Mouse (Mus musculus) heart, adult 2 months (tissue): ENCODE results near the gene Tmem262.

Experiments used
- CTCF ChIP-seq: fragments of 200-600 bp; IDR thresholded peaks from 2 replicates; pipeline ENCODE4 v1.8.1; 2022; ENCODE audit warnings: antibody characterized with exemption, mild to moderate bottlenecking, moderate library complexity
- EP300 ChIP-seq: fragments of 200-500 bp; IDR thresholded peaks from 2 replicates; pipeline ENCODE4 v1.6.1; 2011; ENCODE audit warnings: low read depth, low read length, control low read depth; ENCODE audit not compliant: insufficient read depth
- POLR2A ChIP-seq: fragments of 200-500 bp; IDR thresholded peaks from 2 replicates; pipeline ENCODE4 v1.6.1; 2011; ENCODE audit warnings: mild to moderate bottlenecking, low read depth, low read length, control low read depth; ENCODE audit not compliant: insufficient read depth

DNA sequence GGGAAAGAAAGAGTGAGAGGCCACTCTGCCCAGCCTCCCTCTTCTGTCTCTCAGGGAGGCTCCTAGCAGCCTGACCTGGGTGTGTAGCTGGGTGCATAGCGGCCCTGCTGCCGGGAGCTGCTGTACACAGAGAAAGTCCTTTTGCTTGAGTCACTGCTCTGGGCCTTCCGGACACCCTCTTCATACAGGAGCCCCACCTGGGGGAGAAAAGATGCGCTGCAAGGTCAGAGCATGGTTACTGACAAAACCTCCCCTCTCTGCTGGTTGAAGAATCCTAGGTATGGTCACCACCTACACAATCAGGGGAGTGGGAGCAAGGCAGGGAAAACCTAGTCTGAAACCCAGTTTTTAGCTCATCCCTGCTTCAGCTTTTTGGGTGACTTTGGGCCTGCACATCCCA lies 10.9 kb upstream of the Tmem262 start:
- TF ChIP-seq CTCF (no peak), POLR2A (no peak), EP300 (no peak)
